In the genomic region with DNA sequence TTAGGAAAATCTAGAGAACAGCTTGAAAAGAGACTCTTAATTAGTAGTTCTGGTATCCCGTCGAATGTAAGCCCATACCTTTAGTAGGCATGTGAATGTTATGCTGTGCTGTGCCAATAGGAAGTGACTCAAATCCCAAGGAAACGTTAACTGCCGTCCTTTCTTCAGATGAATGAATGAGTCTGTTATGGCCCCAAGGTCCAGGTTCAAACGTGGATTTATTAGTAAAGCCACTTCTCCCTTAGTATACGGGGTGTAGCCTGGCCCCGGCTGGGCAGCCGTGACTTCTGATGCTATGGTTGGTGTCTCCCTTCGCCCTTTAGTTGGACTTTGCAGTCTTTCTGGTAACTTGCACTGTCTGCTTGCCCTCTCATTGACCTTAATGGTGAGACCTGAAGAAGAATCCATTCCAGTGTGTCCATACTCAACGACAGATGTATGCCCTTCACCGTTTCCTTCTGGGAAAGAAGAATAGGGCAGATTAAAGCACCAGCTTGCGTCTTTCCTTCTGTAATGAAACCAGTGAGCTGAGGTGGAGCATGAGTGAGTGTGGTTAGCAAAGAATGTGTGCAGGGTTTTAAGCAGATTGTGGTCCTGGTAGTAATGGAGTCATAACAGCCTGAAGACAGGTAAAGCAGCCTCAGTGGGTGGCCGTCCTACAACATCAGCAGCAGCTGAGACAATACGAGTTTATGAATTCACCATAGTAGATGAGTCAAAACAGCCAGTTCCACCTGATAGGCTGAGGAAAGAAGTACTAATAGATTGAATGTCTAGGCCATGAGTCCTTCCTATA, we compare ENCODE assay signal across 21 mouse cellular contexts.
"Had no signal": no experiment of that assay in that cellular context is flagged by ENCODE, and none has a peak within 500 bp of the region (broad histone marks: within the 10 kb centered on the region; RNA-seq: fewer than 3 reads in every experiment).

No protein-coding gene starts in this region.

- ATAC-seq: midbrain, embryonic 15.5 days had no signal

- H3K9ac ChIP-seq: kidney, embryonic 15.5 days; limb, embryonic 13.5 days; liver, embryonic 15.5 days; midbrain, embryonic 15.5 days; neural tube, embryonic 12.5 days; neural tube, embryonic 15.5 days; stomach, embryonic 15.5 days had no signal

- H3K4me3 ChIP-seq: kidney, embryonic 15.5 days; layer of hippocampus, adult 2 months; limb, embryonic 10.5 days; limb, embryonic 13.5 days; liver, embryonic 15.5 days; midbrain, embryonic 15.5 days; neural tube, embryonic 12.5 days; neural tube, embryonic 15.5 days; stomach, embryonic 15.5 days had no signal

- H3K4me2 ChIP-seq: kidney, embryonic 15.5 days; limb, embryonic 13.5 days; liver, embryonic 15.5 days; midbrain, embryonic 11.5 days; midbrain, embryonic 15.5 days; neural tube, embryonic 12.5 days; neural tube, embryonic 15.5 days; stomach, embryonic 15.5 days had no signal

- DNase-seq: kidney, adult 18-20 months; kidney, postnatal 25 days; layer of hippocampus, adult 9-11 months; lung, adult 2 months; lung, postnatal 14 days; lung, postnatal 4 days; right cerebral cortex, adult 18-20 months; right cerebral cortex, postnatal 14 days; right cerebral cortex, postnatal 4 days; spleen, adult 18-20 months; thymus, postnatal 25 days had no signal

- H3K27ac ChIP-seq: kidney, embryonic 15.5 days; layer of hippocampus, adult 2 months; limb, embryonic 10.5 days; limb, embryonic 13.5 days; liver, embryonic 15.5 days; midbrain, embryonic 15.5 days; neural tube, embryonic 12.5 days; neural tube, embryonic 15.5 days; stomach, embryonic 15.5 days had no signal

- H3K27me3 ChIP-seq: kidney, embryonic 15.5 days; limb, embryonic 13.5 days; liver, embryonic 15.5 days; midbrain, embryonic 15.5 days; neural tube, embryonic 12.5 days; neural tube, embryonic 15.5 days; stomach, embryonic 15.5 days had no signal

- H3K9me3 ChIP-seq: kidney, embryonic 15.5 days; limb, embryonic 10.5 days; limb, embryonic 13.5 days; liver, embryonic 15.5 days; midbrain, embryonic 15.5 days; neural tube, embryonic 12.5 days; neural tube, embryonic 15.5 days; stomach, embryonic 15.5 days had no signal

- H3K36me3 ChIP-seq: midbrain, embryonic 15.5 days; neural tube, embryonic 15.5 days; stomach, embryonic 15.5 days had no signal
